Mouse (Mus musculus): ENCODE results near the gene Tmem233. TPM values are rescaled to one million over a fixed set of nuclear protein-coding genes. Genes with fewer than 3 reads are reported as not detected.
A peak's percentile ranks its signal among the peaks of the same experiment; 100 is the strongest.

The Tmem233 gene
- total RNA-seq, 2 experiments from 2014 or later: not detected

DNA sequence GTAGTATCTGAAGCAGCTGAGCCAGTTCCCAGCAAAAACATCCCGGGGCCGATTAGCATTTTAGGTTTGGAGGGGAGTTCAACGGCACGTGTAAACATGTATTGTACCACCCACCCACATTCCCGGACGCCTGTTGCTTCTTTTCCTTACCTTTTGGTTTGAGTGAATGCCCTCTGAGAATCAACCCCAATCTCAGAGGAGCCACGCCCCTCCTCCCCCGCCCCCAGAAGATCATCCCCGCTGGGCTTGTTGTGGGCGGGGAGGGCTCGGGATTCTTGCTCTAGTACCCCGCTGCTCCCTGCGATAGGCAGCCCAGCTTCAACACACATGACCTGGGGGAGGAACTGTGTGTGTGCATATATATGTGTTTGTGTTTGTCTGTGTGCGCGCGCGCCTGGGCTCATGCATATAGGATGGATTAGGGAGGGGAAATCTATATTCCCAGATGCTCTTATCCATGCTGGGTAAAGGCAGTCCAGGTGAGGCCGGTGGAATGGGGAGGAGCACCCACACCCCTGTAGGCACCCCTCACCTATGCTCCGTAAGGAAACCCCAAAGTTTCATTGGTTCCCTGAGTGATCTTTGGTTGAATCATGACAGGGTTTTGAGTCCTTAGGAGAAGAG lies 52.4 kb downstream of the Tmem233 start:
- intact Hi-C loops (cut with DNase I): loop anchor here (2.0 kb wide), 2 partner anchors 92 to 182 kb away; no protein-coding TSS in a partner anchor
- no peak for DNase-seq (ENCODE audit: low spot score)

DNA sequence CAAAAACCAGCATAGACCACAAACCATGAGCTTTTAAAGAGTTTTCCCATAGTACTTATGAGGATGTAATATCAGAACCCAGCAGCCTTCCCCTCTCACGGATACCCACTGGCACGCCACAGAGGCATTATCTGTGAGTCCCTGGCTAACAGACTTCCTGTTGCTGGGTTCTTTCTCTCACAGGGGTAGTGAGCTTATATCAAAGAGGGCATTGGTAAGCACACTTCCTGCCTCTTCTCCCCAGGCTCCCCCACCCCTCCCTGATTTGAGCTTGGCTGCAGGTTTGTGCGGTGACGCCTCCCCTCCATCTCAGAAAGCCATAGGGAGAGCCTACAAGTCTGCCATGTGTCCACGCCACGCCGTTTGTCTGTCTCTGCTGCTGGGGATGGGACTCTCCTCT lies 54.0 kb downstream of the Tmem233 start:
- DNase-seq (ENCODE audit: low spot score): no peak
- intact Hi-C loops (cut with DNase I): loop anchor here (10.0 kb wide), 1 partner anchor 374 kb away; no protein-coding TSS in a partner anchor

DNA sequence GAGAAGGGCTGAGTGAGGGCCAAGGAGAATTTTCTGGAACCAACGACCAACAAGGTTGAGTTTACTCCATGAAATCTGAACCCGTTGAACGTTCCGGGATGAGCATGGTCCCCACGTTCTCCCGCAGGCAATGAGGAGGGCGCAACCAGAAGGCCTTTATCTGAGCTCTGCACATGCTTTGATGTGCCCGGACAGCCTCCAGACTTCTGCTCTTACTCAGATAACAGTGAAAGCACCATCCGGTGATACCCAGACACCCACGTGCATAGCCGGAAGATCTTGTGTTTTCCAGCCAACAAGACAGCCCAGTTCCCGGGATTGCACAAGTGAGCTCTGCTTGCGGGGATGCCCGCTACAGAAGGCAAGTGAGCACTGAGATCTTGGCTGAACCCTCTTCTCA lies 56.5 kb downstream of the Tmem233 start:
- intact Hi-C loops (cut with DNase I): loop anchor here (10.0 kb wide), 1 partner anchor 372 kb away; no protein-coding TSS in a partner anchor
- no peak for DNase-seq (ENCODE audit: low spot score)

DNA sequence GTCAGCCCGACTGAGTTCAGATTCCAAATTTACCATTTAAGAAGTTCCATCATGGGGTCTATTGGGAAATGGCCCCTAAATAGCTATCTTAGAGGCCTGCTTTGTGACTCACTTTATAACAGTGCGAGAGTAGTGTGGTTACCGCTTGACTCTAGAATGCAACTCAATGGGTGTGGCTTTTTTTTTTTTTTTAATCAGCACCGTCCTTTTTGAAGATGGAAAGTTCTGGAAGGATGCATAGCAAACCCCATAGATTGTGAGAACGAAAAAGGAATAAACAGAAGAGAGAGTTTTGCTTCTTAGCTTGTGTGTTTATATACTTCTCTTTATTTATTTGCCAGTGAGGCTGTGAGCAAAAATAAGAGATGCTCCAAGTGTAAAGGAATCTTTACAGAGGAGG lies 56.9 kb downstream of the Tmem233 start:
- no peak for DNase-seq (ENCODE audit: low spot score)
- intact Hi-C loops (cut with DNase I): loop anchor here (10.0 kb wide), 1 partner anchor 371 kb away; no protein-coding TSS in a partner anchor

DNA sequence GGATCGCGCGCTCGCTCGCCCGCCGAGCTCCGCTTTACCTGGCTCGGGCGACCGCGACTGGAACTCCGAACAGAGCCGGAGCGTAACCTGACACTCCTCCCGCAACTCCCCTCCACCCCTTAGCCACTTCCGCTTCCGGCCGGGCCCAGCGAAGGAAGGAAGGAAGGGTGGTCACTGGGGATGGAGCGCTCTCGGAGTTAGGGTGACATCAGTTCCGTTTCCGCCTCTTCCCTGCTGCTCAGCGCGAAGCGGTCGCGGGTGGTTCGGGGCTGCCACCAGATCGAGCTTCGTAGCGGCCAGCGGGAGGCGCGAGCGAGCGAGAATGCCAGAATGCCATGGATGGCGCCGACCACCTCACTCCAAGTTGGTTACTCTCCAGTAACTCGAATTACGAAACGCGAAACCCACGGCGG lies 58.7 kb downstream of the Tmem233 start, which contains the start of gene Prkab1:
Gene Prkab1, minus strand, starts transcription at position 182 of the 413 bp plus-strand sequence.
- intact Hi-C loops (cut with DNase I): loop anchor here (2.0 to 10.0 kb wide), 2 partner anchors 44 to 370 kb away; no protein-coding TSS in a partner anchor
- peak; percentile 91 for DNase-seq (ENCODE audit: low spot score)

DNA sequence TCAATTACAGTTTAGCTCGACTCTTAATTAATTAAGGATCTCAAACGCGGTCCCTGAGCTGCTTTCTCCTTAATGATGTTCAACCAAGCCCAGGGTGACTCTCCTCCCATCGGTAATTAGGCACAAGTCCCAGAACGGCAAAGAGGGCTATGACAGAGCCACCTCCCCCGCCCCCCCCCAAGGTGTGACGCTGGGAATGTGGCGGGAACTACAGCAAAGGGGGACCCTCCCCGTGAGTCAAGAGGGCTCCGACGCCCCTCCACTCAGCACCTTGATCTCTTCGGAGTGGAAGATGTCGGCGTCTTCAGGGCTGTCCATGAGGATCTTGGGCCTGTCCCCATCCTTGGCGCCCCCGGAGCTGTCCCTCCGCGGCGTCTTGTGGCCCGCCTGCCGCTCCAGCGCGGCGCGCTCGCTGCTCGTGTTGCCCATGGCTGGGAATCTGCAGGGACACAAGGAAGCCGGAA lies 59.2 kb downstream of the Tmem233 start:
- no peak for DNase-seq (ENCODE audit: low spot score)
- intact Hi-C loops (cut with DNase I): loop anchor here (2.0 to 10.0 kb wide), 2 partner anchors 43 to 369 kb away; no protein-coding TSS in a partner anchor

DNA sequence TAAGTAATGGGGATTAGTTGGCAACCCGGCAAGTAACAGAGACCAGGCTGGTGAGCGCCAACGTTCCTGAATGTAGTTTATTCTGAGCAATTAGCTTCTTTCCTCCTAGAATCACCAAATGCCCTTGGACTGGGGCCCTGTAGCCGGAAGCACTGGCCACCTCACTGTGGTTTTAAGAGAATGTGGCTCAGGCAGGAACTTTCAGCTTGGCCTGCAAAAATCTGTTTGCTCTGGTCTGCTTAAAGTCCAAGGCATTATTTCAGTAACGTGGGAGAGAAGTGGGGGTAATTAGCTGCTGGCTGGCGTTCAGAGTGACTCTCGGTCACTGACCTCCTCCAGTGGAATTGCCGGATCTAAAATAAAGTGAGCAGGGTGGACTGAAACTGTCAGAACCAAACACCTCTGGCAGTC lies 59.8 kb downstream of the Tmem233 start:
- intact Hi-C loops (cut with DNase I): loop anchor here (10.0 kb wide), 1 partner anchor 368 kb away; no protein-coding TSS in a partner anchor
- DNase-seq (ENCODE audit: low spot score): no peak

DNA sequence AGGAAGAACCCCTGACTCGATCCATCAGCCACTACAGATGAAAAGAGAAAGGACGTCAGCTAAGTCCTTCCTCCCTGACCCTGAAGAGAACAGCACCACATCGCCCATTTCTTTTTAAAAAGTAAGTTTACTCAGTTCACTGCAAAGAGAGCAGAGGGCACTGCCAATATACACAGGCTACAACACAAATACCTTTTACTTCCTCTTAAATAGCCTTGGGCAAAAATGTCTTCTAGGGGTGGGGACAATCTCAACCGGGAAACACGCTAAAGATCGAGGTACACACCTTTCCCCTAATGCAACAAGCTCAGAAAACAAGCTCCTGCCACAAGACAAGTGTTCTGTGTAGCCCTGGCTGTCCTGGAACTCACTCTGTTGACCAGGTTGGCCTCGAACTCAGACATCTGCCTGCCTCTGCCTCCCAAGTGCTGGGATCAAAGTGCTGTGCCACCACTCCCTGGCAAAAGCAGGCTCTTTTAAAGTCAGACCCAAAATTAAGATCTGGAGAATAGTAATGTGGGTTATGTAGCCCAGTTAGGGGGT lies 60.3 kb downstream of the Tmem233 start:
- DNase-seq (ENCODE audit: low spot score): no peak
- intact Hi-C loops (cut with DNase I): loop anchor here (10.0 kb wide), 1 partner anchor 368 kb away; no protein-coding TSS in a partner anchor

DNA sequence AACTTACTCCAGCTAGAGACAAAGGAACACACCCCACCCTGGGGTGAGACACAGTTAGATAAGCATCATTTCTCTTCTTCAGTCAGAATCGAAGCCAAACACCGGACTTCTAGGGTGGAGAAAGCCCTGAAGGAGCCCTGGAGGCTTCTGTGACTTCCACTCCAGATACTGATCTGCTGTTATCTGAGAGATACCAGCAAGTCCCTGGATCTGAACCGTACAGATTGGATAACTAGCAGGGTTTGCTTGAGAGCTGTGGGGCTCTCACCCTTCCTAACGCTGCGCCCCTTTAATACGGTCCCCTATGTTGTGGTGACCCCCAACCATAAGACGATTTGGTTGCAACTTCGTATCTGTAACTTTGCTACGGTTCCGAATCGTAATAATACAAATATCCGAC lies 60.9 kb downstream of the Tmem233 start:
- no peak for DNase-seq (ENCODE audit: low spot score)
- intact Hi-C loops (cut with DNase I): loop anchor here (10.0 kb wide), 1 partner anchor 367 kb away; no protein-coding TSS in a partner anchor

DNA sequence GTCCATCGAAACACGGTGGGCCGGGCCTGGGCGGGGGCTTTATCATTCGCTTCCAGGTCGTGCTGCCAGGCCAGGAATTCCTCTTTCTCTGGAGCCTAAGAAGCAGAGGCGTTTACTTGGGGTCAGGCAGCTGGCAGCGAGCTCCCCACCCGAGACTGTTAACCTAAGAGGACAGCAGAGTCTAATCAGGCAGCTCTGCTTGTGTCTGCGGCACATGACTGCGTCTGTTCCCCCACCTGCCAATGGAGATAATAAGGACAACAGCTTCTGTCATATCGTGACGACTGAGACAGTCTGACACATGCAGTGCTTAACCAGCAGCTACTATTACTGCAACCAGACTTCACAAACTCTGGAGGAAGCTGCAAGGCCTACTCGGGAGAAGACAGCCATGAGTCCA lies 61.5 kb downstream of the Tmem233 start:
- no peak for DNase-seq (ENCODE audit: low spot score)
- intact Hi-C loops (cut with DNase I): loop anchor here (10.0 kb wide), 1 partner anchor 367 kb away; no protein-coding TSS in a partner anchor

DNA sequence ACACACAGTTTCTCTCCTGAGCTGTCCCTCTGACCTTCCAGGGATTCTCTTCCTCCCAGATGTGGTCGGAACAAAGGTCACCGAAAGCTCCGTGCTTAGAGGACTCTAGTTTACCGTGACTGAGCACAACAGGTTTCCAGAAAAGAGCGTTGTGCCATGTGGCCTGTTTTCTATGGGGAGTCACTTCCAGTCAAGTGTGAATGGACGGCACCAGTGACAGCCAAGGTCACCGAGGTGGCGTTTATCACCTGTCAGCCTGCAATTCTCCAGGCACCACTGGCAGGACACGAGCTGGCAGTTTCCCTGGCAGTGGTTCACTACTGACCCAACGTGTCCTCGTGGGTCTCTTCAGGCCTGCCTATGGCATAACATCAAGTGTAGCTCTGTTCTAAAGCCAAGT lies 63.7 kb downstream of the Tmem233 start:
- DNase-seq (ENCODE audit: low spot score): peak; percentile 31
- intact Hi-C loops (cut with DNase I): no loop called here

DNA sequence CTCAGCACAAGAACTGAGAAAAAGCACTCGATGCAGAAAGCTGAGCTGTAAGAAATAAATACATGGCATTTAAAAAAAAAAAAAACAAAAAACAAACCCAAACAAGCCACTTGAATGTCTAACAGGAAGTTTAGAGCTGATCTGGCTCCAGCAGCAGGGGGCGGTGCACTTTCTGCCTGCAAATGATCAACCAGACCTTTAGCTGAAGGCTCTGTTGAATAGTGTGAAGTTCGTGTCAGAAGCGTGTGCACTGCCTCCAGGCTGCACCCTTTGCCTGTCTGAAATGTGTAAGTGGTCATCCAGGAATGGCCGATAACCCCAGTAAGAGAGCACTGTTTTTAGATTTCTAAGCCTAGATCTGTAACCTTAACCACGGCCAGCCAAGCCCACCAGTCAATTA lies 64.3 kb downstream of the Tmem233 start:
- intact Hi-C loops (cut with DNase I): no loop called here
- DNase-seq (ENCODE audit: low spot score): no peak

DNA sequence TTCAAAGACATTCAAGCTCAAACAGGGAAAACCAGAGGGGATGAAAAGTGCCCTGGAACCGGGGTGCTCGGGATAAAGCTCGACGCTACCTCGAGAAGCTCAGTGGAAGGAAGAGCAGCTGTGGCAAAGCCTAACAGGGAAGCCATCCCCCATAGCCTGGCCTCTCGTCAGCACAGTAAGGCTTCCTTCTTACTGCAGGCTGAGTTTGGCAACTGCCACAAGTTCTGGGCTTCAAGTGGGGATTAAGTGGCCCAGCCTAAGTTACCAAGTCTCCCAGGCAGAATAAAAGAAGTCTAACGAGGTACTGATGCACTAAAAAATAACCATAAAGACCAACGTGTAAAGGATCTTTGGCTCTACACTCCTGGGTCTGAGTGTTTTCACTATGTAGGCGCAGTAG lies 64.8 kb downstream of the Tmem233 start:
- DNase-seq (ENCODE audit: low spot score): no peak
- intact Hi-C loops (cut with DNase I): no loop called here

DNA sequence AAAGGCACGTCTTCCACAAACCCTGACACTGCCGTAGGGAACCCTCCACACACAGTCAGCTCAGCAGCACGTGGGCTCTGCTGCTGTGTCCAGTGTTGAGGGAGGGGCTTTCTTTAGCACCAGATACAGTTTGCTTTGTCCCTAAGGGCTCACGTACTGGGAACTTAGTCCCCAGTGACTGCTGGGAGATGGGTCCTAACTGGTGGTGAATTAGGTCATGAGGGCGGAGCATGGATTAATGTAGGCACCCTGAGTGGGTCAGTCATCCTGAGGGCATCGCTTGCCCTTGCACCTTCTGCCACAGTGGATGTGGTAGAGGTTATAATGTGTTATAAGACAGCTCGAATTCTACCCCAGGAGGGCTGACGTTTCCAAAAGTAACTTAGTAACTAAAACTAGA lies 65.7 kb downstream of the Tmem233 start:
- intact Hi-C loops (cut with DNase I): no loop called here

DNA sequence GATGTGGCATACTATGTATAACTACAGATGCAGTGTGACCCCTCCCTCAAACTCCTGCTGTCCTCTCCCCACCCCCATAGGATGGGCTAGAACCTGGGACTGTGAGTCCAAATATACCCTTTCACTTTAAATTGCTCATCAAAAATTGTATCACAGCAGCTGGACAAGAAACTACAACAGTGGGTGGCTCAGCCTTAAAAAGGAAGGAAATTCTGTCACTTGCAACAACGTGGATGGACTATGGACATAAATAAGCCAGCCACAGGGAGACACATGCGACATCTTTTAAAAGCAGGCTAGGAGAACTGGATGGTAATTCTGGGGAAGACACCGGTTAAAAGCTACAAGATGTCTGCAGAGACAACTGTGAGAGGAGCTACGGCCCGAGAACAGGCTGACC lies 66.5 kb downstream of the Tmem233 start:
- no peak for DNase-seq (ENCODE audit: low spot score)
- intact Hi-C loops (cut with DNase I): no loop called here

More for the DNA sequence above, 65.7 kb downstream of the Tmem233 start:
- no peak for DNase-seq (ENCODE audit: low spot score)

DNA sequence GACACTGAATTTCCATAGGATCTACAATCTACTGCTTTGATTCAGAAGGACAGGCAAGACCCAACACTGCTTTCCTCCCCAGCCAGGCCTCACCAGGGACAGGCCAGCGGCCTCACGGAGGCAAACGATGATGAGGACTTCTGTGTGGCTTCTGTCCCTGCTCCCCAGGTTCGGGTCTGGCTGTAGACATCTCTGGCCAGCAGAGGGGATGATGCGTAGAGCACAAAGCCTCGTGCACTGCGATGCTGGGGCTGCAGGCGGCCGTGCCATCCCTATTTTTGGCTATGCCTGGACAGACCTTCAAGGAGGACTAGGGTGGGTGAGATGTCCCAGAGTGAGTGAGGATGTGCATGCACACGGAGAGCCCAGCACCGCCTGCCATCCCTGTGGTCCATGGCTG lies 68.8 kb downstream of the Tmem233 start:
- intact Hi-C loops (cut with DNase I): no loop called here

DNA sequence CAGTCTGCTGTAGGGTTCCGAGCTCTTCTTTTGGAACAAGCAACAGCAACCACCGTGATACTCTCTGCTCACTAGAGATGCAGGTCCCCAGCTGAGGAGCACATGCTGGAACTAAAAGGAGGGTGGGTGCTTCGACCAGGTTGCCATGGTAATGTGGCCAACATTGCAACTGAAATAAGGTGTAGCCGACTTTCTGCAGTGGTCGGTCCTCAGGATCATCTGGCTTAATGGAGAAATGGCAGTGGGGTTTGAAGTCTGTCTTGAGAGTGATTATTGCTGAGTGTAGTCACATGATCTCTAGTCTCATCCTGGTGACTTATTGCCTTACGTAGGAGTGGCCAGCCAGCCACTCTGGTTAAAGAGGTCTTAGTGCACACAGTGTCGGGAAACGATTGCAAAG lies 69.2 kb downstream of the Tmem233 start:
- no peak for DNase-seq (ENCODE audit: low spot score)
- intact Hi-C loops (cut with DNase I): no loop called here

More for the DNA sequence above, 68.8 kb downstream of the Tmem233 start:
- no peak for DNase-seq (ENCODE audit: low spot score)

DNA sequence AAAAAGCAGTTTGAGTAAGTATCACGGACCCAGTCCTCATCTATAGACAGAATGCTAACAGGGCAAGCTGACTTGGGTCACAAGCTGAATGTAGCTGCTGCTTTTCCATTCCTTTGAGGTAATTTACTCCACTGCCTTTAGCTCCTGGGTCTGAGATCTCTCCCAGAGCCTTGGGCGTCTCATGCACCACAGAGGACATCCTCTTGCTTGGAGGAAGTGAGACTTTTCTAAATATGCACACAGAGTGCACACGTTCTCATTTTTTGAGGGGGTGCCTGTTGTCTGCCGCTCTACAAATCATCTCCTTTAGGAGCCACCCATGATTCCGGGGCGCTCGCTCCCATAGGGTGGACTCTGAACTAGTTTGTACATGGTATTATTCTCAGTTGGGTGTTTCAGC lies 70.5 kb downstream of the Tmem233 start:
- intact Hi-C loops (cut with DNase I): no loop called here
- DNase-seq (ENCODE audit: low spot score): no peak

DNA sequence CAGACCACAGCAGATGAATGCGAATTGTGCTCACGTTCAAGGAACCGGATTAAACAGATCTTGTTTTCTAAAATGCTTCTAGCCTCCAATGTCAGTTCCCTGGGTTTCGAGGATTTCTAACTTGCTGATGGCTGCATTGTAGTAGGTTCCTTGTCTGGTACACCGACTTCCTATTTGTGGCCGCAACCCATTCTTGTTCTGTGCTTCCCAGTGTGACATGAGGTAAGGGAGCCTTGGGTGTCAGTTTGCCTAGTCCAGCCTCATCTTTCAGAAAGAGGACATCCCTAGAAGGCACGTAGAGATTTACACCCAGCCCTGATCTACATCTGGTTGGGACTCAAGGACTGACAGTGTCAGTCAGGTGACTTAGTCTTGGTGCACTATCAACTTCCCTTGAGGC lies 71.3 kb downstream of the Tmem233 start:
- intact Hi-C loops (cut with DNase I): no loop called here

DNA sequence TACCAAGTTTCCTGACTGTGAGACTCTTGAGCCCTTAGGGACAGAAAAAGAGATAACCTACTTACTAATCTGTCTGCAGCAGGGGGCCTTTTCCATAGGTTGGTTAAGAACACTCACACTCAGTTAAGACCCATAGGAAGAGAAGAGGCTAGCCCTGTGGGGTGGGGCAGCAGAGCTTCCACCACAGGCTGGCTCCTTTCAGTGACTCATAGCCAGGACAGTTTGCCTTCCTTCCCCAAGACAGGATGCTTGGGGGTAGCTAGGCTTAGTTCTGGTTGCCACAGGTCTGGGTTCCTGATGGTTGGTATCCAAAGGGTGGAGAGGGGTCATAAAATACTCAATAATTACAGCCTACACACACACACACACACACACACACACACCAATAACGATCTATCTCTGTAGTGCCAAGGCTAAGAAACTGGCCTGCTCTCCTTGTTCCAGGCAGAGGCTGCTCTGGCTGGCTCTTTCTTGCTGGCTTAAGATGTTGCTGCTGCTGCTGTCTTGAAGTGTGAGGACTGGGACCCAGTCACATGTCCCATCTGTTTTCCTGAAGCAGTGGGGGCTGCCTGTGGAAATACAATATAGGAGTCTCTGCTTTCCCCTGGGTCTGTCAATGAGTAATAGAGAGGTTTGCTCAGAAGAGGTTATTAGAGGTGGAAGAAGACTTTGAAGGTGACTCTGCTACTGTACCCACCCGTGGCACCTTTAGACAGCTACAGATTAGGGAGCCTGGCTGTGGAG lies 73.0 kb downstream of the Tmem233 start:
- DNase-seq (ENCODE audit: low spot score): no peak
- intact Hi-C loops (cut with DNase I): loop anchor here (5.0 kb wide), 1 partner anchor 218 kb away; no protein-coding TSS in a partner anchor

More for the DNA sequence above, 71.3 kb downstream of the Tmem233 start:
- no peak for DNase-seq (ENCODE audit: low spot score)
